Mouse (Mus musculus) CD8-positive naive resting alpha-beta T cell, adult 2 months (primary cell): ENCODE measurements around the gene Ttll6.

Experiments
- DNase-seq, 2 experiments: peaks; one replicate each; pipeline ENCODE4 v3.0.0; 2022; ENCODE audit warnings: low read depth in 2 of 2, low spot score in 2 of 2

The Ttll6 gene

DNA sequence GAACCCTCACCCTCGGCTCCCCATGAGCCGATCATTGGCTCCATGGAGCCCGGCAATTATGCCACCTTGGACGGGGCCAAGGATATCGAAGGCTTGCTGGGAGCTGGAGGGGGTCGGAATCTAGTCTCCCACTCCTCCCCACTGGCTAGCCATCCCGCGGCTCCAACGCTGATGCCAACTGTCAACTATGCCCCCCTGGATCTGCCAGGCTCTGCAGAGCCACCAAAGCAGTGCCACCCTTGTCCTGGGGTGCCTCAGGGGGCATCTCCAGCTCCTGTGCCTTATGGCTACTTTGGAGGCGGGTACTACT lies 60.8 kb downstream of the Ttll6 start:
- DNase-seq, result no peak

- no peak for DNase-seq
Observed at GRCm38 (mm10) chr11:96194961-96195640, 61.5 kb downstream of the Ttll6 start.

DNA sequence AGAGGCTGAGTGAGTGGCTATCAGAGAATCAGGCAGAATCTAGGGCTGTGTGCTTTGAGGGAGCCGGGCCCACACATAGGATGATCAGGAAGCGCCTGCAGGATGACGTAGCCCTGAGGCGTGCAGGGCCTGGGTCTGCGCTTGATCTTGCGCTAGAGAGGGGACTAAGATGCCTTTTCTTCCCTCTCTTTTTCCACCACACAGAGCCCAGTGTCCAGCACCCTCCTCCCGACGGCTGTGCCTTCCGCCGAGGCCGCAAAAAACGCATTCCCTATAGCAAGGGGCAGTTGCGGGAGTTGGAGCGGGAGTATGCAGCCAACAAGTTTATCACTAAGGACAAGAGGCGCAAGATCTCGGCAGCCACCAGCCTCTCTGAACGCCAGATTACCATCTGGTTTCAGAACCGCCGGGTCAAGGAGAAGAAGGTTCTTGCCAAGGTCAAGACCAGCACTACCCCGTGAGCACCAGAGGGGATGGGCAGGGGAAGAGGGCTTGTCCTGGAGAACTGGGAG lies 62.2 kb downstream of the Ttll6 start:
- DNase-seq, result no peak

- peak in 1 of 2 experiments; percentile 38 for DNase-seq
Observed at GRCm38 (mm10) chr11:96198642-96199041, 65.1 kb downstream of the Ttll6 start.

DNA sequence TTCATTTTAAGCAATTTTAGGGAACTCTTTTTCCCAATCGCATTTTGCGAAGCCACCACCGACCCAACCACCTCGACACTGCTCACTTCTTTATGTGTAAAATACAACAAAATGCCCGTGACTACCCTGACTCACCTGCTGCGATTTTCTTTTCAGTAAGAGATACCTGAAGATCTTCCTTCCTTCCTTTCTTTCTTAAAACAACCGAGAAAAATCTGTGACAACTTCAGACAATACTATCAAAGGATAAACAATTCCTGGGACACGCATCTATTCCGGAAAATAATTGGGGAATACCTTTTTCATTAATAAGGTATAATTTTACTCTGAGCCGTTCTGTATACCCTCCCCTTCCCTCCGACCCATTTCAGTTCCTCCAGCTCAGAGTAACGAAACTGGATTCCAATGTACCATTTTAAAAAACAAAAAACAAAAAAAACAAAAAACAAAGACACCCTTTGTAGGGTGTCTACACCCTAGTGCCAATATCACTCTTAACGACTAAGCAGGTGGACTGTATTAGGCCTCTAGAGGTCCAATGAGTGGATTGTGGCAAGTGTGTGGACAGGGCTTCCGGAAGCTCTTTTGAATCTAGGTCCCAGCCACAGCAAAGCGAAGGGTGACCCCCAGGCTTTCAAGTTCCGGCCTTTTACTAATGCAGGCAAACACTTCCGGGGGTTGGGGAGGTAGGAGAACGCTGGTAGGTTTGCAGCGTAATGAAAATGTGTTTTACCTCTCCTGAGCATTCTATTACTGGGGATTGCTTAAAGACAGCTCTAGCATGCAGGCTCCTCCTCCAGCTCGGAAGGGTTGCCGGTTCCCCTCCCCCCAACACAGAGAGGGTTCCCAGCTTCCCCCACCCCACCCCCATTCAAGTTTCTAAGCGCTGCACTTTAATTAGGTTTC lies 65.8 kb downstream of the Ttll6 start:
- DNase-seq, result no peak

DNA sequence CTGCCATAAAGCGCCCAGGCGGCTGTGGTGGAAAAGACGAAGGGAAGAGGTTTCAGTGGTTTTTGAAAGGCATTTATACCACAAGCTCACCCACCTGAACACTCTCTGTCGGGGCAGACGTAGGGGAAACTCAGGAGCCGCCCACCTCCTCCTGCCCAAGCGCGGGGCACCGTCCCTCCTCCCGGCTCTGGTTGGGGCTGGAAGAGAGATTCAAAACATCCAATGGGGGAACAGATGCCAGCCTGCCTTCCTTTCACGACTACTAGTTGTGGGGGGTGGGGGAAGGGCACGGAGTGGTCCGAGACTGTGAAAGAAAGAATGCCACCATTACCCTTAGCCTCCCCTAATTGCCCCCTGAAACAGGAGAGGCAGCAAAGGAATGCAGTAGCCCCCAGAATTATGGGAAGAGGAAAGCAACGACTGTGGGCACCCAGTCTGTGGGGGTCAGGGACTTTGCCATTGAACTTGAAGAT lies 66.6 kb downstream of the Ttll6 start:
- no peak for DNase-seq

GRCm38 (mm10) chr11:96201741-96202140 lies 68.2 kb downstream of the Ttll6 start:
- DNase-seq, result no peak

DNA sequence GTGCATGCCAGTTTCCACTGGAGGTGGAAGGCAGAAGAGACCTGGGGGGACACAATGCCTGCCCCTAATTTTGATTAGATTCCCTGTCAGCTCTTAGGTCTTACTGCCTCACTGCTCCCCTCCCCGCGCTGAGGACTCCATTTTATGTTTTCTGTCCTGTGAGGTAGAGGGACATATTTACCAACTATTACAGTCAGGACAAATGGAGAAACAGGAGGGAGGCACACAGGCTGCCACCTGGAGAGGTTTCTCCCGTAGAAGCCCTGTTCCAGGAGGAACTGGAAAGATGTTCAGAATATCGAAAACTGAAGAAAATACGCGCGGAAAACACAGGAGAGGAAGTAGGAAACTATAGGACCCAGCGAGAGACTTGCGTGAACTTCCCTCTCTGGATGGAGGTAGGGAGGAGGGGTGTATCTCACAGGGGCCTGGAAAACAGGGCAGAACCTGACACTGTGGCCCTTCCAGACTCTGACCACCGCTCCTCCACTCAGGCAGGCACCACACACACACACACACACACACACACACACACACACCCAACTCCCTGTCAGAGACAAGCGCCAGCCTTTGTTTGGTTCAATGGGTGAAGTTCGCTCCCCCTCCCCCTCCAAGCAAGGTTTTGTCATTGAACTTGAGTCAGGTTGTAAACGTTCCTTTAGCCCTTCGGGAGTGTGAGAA lies 69.0 kb downstream of the Ttll6 start:
- DNase-seq, result no peak

DNA sequence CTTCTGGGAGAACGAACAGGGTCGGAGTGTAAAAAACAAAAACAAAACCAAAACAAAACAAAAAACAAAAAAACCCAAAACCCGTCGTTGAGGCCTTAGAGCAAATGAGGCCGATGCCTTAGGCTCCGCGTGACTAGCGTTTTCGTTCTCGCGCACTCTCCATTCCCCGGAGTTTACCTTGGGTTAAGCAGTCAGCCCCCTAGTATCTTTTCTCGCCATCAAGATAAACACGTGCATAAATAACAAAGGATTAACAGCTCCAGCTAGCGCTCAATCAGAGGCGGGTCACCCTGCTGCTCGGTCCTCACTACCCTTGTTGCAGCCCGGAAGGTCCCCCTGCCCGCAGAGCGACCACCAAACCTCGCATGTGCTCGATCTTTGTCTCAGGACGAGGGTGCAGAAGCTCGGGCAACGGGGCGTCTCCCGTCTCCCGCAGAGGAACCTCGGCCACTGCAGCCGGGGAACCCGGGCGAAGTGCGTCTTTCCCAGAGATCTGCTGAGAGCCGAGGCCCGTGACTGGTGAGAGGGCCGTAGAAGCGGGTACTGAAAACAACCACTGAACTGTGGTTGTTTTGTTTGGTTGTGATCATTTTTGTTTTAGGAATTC lies 69.7 kb downstream of the Ttll6 start:
- no peak for DNase-seq

DNA sequence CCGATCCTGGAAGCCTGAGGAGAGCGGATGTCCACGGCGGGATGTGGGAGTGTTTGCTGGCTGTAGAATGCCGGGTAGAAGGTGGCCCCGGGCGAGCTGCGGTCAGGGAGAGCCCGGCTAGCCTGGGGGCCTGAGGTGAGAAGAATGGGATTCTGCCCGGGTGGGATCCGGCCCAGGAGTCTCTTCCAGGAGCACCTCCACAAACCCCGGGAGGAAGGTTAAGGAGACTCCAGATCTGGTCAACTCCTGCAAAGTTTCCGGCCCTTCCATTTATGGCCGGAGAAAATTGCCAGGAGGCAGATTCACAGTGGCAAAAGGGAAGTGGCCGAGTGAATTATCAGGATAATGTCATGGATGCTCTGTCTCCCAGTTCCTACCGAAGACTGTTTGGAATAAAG lies 70.2 kb downstream of the Ttll6 start:
- DNase-seq, result no peak

DNA sequence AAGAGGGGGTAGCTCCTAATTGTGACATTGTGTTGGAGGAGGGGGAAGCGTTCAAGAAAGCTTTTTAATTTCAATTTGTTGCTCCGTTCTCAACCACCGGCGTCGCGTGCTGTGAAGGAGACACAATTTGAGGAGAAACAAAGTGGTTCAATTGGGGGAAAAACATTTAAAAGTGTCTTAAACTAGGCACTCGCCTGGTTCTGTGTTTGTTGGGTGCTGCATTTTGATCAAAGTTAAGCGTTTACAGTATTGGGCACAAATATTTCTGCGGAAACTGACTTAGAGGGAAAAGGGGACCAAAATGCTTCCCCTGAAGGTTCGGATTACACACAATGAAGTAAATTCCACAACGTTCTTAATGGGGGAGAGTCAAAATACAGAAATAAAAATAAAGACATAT lies 70.8 kb downstream of the Ttll6 start:
- no peak for DNase-seq

- no peak for DNase-seq
Observed at GRCm38 (mm10) chr11:96205426-96206131, 72.0 kb downstream of the Ttll6 start.
